Mouse (Mus musculus) kidney, adult 2 months (tissue): ENCODE data around the gene Sult4a1. TPM values are rescaled to one million over a fixed set of nuclear protein-coding genes. Genes with fewer than 3 reads are reported as not detected.

Experiments used
- DNase-seq: peaks from one replicate; pipeline ENCODE4 v3.0.0; 2021
- H3K27ac ChIP-seq: fragments of 200-500 bp; 2 replicates; pipeline ENCODE4 v1.5.1; 2012; ENCODE audit warnings: low read depth, low read length, control low read depth, inconsistent platforms; ENCODE audit not compliant: insufficient read depth
- H3K27me3 ChIP-seq: fragments of 200-500 bp; replicated peaks from 2 replicates; pipeline ENCODE4 v1.6.1; 2012; ENCODE audit warnings: mild to moderate bottlenecking, moderate library complexity, low read length, inconsistent platforms; ENCODE audit not compliant: control insufficient read depth, insufficient read depth
- H3K36me3 ChIP-seq: fragments of 200-500 bp; 2 replicates; pipeline ENCODE4 v1.6.1; 2012; ENCODE audit warnings: mild to moderate bottlenecking, moderate library complexity, low read length, inconsistent platforms; ENCODE audit not compliant: control insufficient read depth, insufficient read depth
- H3K4me1 ChIP-seq: fragments of 200-500 bp; 2 replicates; pipeline ENCODE4 v1.6.1; 2011; ENCODE audit warnings: low read length; ENCODE audit not compliant: control insufficient read depth, insufficient read depth
- H3K4me3 ChIP-seq: fragments of 200-500 bp; 2 replicates; pipeline ENCODE4 v1.5.1; 2011; ENCODE audit warnings: mild to moderate bottlenecking, low read depth, low read length, control low read depth; ENCODE audit not compliant: insufficient read depth
- CTCF ChIP-seq: fragments of 200-500 bp; conservative IDR thresholded peaks from 2 replicates; pipeline ENCODE4 v1.5.1; 2011; ENCODE audit warnings: low read depth, mild to moderate bottlenecking, control low read depth, low read length, moderate library complexity, mixed read lengths; ENCODE audit not compliant: insufficient read depth, insufficient read length
- POLR2A ChIP-seq: fragments of 200-500 bp; IDR thresholded peaks from one replicate; pipeline ENCODE4 v1.6.1; 2011; ENCODE audit warnings: low read depth, low read length, control low read depth
- WGBS: fragments of 180-500 bp; shearing (Covaris S2); methylation state at CpG from one replicate; pipeline ENCODE4 v1.1.7; 2018; 5-methylcytosine and 5-hydroxymethylcytosine counted together
- polyA plus RNA-seq: library from polyadenylated mRNA; depleted of rRNA; stranded (reverse); fragments of >200 nt; gene quantifications from 2 replicates; pipeline ENCODE4 v1.2.3, GENCODE M21; 2012; rRNA removed

Sult4a1 gene
- polyA plus RNA-seq, 1 experiment = 1.5 TPM

- DNase-seq = no peak
- Histone ChIP-seq H3K4me3 (no peak overlapping the region), H3K27me3 (no peaks in the 10 kb centered on the region), H3K27ac (no peak overlapping the region), H3K4me1 (no peaks in the 10 kb centered on the region), H3K36me3 (no peaks in the 10 kb centered on the region)
- 90% methylated on average over 5 of the region's 5 CpGs for WGBS
- TF ChIP-seq CTCF (no peak), POLR2A (no peak)
Observed at GRCm38 (mm10) chr15:84037067-84037466, 68.5 kb downstream of the Sult4a1 start.

Other genes with a start within 250 kb of the Sult4a1 start
- 0.10 and 0.34 TPM in 2 replicates for gene Efcab6, start 40.4 kb downstream of the Sult4a1 start, polyA plus RNA-seq
- 0.05 and 0.11 TPM in 2 replicates for gene Pnpla5, start 17.4 kb upstream of the Sult4a1 start, polyA plus RNA-seq
- gene Pnpla3, start 62.1 kb upstream of the Sult4a1 start, polyA plus RNA-seq = 28.4 and 40.6 TPM in 2 replicates
- gene Samm50, start 86.5 kb upstream of the Sult4a1 start, polyA plus RNA-seq = 18.6 and 22.9 TPM in 2 replicates
- 7.1 and 8.5 TPM in 2 replicates for gene Parvb, start 126.3 kb upstream of the Sult4a1 start, polyA plus RNA-seq
- 1.5 and 4.5 TPM in 2 replicates for gene Parvg, start 218.3 kb upstream of the Sult4a1 start, polyA plus RNA-seq